Mouse (Mus musculus): Measurements from ENCODE around the gene Det1. TPM values are rescaled to one million over a fixed set of nuclear protein-coding genes. Genes with fewer than 3 reads are reported as not detected.

The Det1 gene
- polyA plus RNA-seq, 1 experiment: 12.0 TPM

DNA sequence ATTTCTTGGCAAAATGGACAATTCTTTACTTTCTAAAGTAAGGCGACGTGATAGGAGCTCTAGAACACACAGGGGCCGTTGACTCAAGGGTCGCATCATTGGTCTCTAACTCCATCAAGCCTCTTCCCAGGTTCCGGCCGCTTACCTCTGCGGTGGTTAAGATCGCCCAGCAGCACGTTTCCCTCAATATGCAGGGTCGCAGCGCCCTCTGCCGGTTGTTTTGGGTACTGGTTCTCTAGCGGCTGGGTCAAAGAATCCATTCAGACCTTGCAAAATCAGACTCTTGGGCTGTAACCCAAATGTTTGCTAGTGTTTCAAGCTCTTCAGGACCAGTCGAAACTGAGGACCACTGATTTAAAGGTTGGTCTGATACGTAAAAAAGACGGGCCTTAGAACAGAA is 43.6 kb upstream of the Det1 start:
- H3K27me3 ChIP-seq (ENCODE audit: control insufficient read depth, insufficient read depth, insufficient read length): peaks cover 33% of the 10 kb centered on the region
- no peak for TF ChIP-seq MYOG (IDR thresholded peaks at IDR 0.05; ENCODE audit: control insufficient read depth in 1 of 3, insufficient read depth in 1 of 3, insufficient read length in 2 of 3, low read depth in 2 of 3)
- no peak for TF ChIP-seq MYOD1 (IDR thresholded peaks at IDR 0.05; ENCODE audit: control insufficient read depth in 1 of 3, insufficient read length in 2 of 3, low read depth in 2 of 3)
- TF ChIP-seq MAX (IDR thresholded peaks at IDR 0.05; ENCODE audit: low read depth): no peak
- no peak for TF ChIP-seq CEBPB (IDR thresholded peaks at IDR 0.05; ENCODE audit: insufficient read depth, poor library complexity, severe bottlenecking)
- TF ChIP-seq TCF3 (IDR thresholded peaks at IDR 0.05; ENCODE audit: insufficient read length, low read depth): no peak
- no peak for TF ChIP-seq REST (IDR thresholded peaks at IDR 0.05; ENCODE audit: insufficient read depth, insufficient read length)
- no peak for TF ChIP-seq POLR2AphosphoS2 (IDR thresholded peaks at IDR 0.05; ENCODE audit: insufficient read length, low read depth)
- no peak for TF ChIP-seq E2F4 (IDR thresholded peaks at IDR 0.05; ENCODE audit: insufficient read depth)
- no peak for TF ChIP-seq SRF (IDR thresholded peaks at IDR 0.05; ENCODE audit: control insufficient read depth, insufficient read length, low read depth)
- no peak for TF ChIP-seq POLR2A (IDR thresholded peaks at IDR 0.05; ENCODE audit: insufficient read length, low read depth)
- TF ChIP-seq TCF12 (IDR thresholded peaks at IDR 0.05; ENCODE audit: insufficient read depth, poor library complexity, severe bottlenecking): no peak
- no peak for TF ChIP-seq USF1 (IDR thresholded peaks at IDR 0.05; ENCODE audit: low read depth)
- H3K4me3 ChIP-seq: no peak overlapping the region
- no peak overlapping the region for H3K4me2 ChIP-seq (ENCODE audit: low read depth)
- H3K79me2 ChIP-seq (ENCODE audit: control insufficient read depth, insufficient read depth): no peaks in the 10 kb centered on the region
- no peak overlapping the region for H3ac ChIP-seq (ENCODE audit: control insufficient read depth, insufficient read length)
- no peaks in the 10 kb centered on the region for H3K36me3 ChIP-seq (ENCODE audit: control insufficient read depth, insufficient read depth)

DNA sequence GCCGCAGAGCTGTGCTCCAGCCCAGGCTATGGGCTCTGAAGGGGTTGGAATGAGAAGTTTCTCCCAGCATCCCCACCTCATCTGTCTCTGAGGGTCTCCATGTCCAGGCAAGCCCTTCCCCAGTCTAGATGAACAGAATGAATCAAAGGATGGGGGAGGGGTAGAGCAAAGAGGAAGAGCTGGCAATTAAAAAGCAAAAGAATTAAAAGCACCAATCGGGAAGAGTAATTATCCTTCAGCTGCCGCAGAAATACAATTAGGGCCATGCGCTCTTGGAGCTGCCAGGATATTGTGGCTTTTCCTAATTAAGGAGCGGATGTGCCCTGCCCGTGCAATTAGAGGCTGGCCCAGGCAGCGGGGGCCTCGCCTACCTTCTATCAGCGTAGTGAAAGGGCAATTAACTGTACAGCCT is 40.4 kb upstream of the Det1 start:
- TF ChIP-seq USF1 (IDR thresholded peaks at IDR 0.05; ENCODE audit: low read depth) (no peak), POLR2AphosphoS2 (IDR thresholded peaks at IDR 0.05; ENCODE audit: insufficient read length, low read depth) (no peak), MYOD1 (IDR thresholded peaks at IDR 0.05; ENCODE audit: control insufficient read depth in 1 of 3, insufficient read length in 2 of 3, low read depth in 2 of 3) (no peak), POLR2A (IDR thresholded peaks at IDR 0.05; ENCODE audit: insufficient read length, low read depth) (no peak), TCF3 (IDR thresholded peaks at IDR 0.05; ENCODE audit: insufficient read length, low read depth) (no peak), E2F4 (IDR thresholded peaks at IDR 0.05; ENCODE audit: insufficient read depth) (no peak), TCF12 (IDR thresholded peaks at IDR 0.05; ENCODE audit: insufficient read depth, poor library complexity, severe bottlenecking) (no peak), SRF (IDR thresholded peaks at IDR 0.05; ENCODE audit: control insufficient read depth, insufficient read length, low read depth) (no peak), MYOG (IDR thresholded peaks at IDR 0.05; ENCODE audit: control insufficient read depth in 1 of 3, insufficient read depth in 1 of 3, insufficient read length in 2 of 3, low read depth in 2 of 3) (no peak), MAX (IDR thresholded peaks at IDR 0.05; ENCODE audit: low read depth) (no peak), CEBPB (IDR thresholded peaks at IDR 0.05; ENCODE audit: insufficient read depth, poor library complexity, severe bottlenecking) (no peak), REST (IDR thresholded peaks at IDR 0.05; ENCODE audit: insufficient read depth, insufficient read length) (no peak)
- H3ac ChIP-seq (ENCODE audit: control insufficient read depth, insufficient read length): no peak overlapping the region
- no peaks in the 10 kb centered on the region for H3K79me2 ChIP-seq (ENCODE audit: control insufficient read depth, insufficient read depth)
- H3K4me3 ChIP-seq: no peak overlapping the region
- H3K4me2 ChIP-seq (ENCODE audit: low read depth): no peak overlapping the region
- peaks cover 57% of the 10 kb centered on the region for H3K27me3 ChIP-seq (ENCODE audit: control insufficient read depth, insufficient read depth, insufficient read length)
- no peaks in the 10 kb centered on the region for H3K36me3 ChIP-seq (ENCODE audit: control insufficient read depth, insufficient read depth)

GRCm38 (mm10) chr7:78886496-78886895 is 39.4 kb upstream of the Det1 start:
- Histone ChIP-seq H3K36me3 (ENCODE audit: control insufficient read depth, insufficient read depth) (no peaks in the 10 kb centered on the region), H3ac (ENCODE audit: control insufficient read depth, insufficient read length) (no peak overlapping the region), H3K79me2 (ENCODE audit: control insufficient read depth, insufficient read depth) (no peaks in the 10 kb centered on the region), H3K4me3 (no peak overlapping the region), H3K4me2 (ENCODE audit: low read depth) (no peak overlapping the region), H3K27me3 (ENCODE audit: control insufficient read depth, insufficient read depth, insufficient read length) (peaks cover 67% of the 10 kb centered on the region)
- no peak for TF ChIP-seq TCF3 (IDR thresholded peaks at IDR 0.05; ENCODE audit: insufficient read length, low read depth)
- TF ChIP-seq POLR2A (IDR thresholded peaks at IDR 0.05; ENCODE audit: insufficient read length, low read depth): no peak
- TF ChIP-seq CEBPB (IDR thresholded peaks at IDR 0.05; ENCODE audit: insufficient read depth, poor library complexity, severe bottlenecking): no peak
- TF ChIP-seq REST (IDR thresholded peaks at IDR 0.05; ENCODE audit: insufficient read depth, insufficient read length): no peak
- TF ChIP-seq SRF (IDR thresholded peaks at IDR 0.05; ENCODE audit: control insufficient read depth, insufficient read length, low read depth): no peak
- no peak for TF ChIP-seq TCF12 (IDR thresholded peaks at IDR 0.05; ENCODE audit: insufficient read depth, poor library complexity, severe bottlenecking)
- no peak for TF ChIP-seq MAX (IDR thresholded peaks at IDR 0.05; ENCODE audit: low read depth)
- no peak for TF ChIP-seq E2F4 (IDR thresholded peaks at IDR 0.05; ENCODE audit: insufficient read depth)
- TF ChIP-seq POLR2AphosphoS2 (IDR thresholded peaks at IDR 0.05; ENCODE audit: insufficient read length, low read depth): no peak
- TF ChIP-seq MYOD1 (IDR thresholded peaks at IDR 0.05; ENCODE audit: control insufficient read depth in 1 of 3, insufficient read length in 2 of 3, low read depth in 2 of 3): no peak
- no peak for TF ChIP-seq MYOG (IDR thresholded peaks at IDR 0.05; ENCODE audit: control insufficient read depth in 1 of 3, insufficient read depth in 1 of 3, insufficient read length in 2 of 3, low read depth in 2 of 3)
- TF ChIP-seq USF1 (IDR thresholded peaks at IDR 0.05; ENCODE audit: low read depth): no peak

- TF ChIP-seq E2F4 (IDR thresholded peaks at IDR 0.05; ENCODE audit: insufficient read depth) (no peak), TCF12 (IDR thresholded peaks at IDR 0.05; ENCODE audit: insufficient read depth, poor library complexity, severe bottlenecking) (no peak), TCF3 (IDR thresholded peaks at IDR 0.05; ENCODE audit: insufficient read length, low read depth) (no peak), MYOD1 (IDR thresholded peaks at IDR 0.05; ENCODE audit: control insufficient read depth in 1 of 3, insufficient read length in 2 of 3, low read depth in 2 of 3) (no peak), MYOG (IDR thresholded peaks at IDR 0.05; ENCODE audit: control insufficient read depth in 1 of 3, insufficient read depth in 1 of 3, insufficient read length in 2 of 3, low read depth in 2 of 3) (no peak)
- H3K79me2 ChIP-seq (ENCODE audit: control insufficient read depth, insufficient read depth): no peaks in the 10 kb centered on the region
- peaks cover 74% of the 10 kb centered on the region for H3K27me3 ChIP-seq (ENCODE audit: control insufficient read depth, insufficient read depth, insufficient read length)
- H3K4me3 ChIP-seq: no peak overlapping the region
- H3K36me3 ChIP-seq (ENCODE audit: control insufficient read depth, insufficient read depth): no peaks in the 10 kb centered on the region
- no peak overlapping the region for H3ac ChIP-seq (ENCODE audit: control insufficient read depth, insufficient read length)
- H3K4me2 ChIP-seq (ENCODE audit: low read depth): no peak overlapping the region
Measured at GRCm38 (mm10) chr7:78885404-78885803, 38.3 kb upstream of the Det1 start.

GRCm38 (mm10) chr7:78884139-78884538 is 37.1 kb upstream of the Det1 start:
- H3ac ChIP-seq (ENCODE audit: control insufficient read depth, insufficient read length): no peak overlapping the region
- no peak overlapping the region for H3K4me3 ChIP-seq
- no peak overlapping the region for H3K4me2 ChIP-seq (ENCODE audit: low read depth)
- TF ChIP-seq MAX (IDR thresholded peaks at IDR 0.05; ENCODE audit: low read depth): no peak
- no peak for TF ChIP-seq TCF3 (IDR thresholded peaks at IDR 0.05; ENCODE audit: insufficient read length, low read depth)
- TF ChIP-seq SRF (IDR thresholded peaks at IDR 0.05; ENCODE audit: control insufficient read depth, insufficient read length, low read depth): no peak
- no peak for TF ChIP-seq CEBPB (IDR thresholded peaks at IDR 0.05; ENCODE audit: insufficient read depth, poor library complexity, severe bottlenecking)
- TF ChIP-seq REST (IDR thresholded peaks at IDR 0.05; ENCODE audit: insufficient read depth, insufficient read length): no peak
- TF ChIP-seq TCF12 (IDR thresholded peaks at IDR 0.05; ENCODE audit: insufficient read depth, poor library complexity, severe bottlenecking): no peak
- H3K27me3 ChIP-seq (ENCODE audit: control insufficient read depth, insufficient read depth, insufficient read length): peaks cover 69% of the 10 kb centered on the region
- no peaks in the 10 kb centered on the region for H3K79me2 ChIP-seq (ENCODE audit: control insufficient read depth, insufficient read depth)
- H3K36me3 ChIP-seq (ENCODE audit: control insufficient read depth, insufficient read depth): no peaks in the 10 kb centered on the region
